ENCODE assay signal across 27 mouse cellular contexts in the genomic region with DNA sequence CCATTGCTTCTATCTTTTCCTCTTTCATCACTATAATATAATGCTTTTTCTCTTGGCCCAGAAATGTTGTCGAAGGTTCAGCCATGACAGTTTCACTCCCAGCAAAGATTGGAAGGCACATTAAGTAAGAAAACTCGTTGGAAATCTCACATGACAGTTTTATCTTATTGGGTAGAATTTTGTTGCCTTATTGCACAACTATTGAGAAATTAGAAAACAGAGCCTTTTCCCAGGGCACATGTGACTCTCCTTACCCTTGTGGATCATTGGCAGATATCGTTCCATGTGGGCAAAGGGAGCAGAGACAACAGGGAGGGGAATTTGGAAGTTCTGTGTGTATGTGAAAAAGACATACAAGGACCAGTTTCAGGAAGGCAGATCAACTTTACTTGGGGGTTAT.
"Had no signal": no experiment of that assay in that cellular context is flagged by ENCODE, and none has a peak within 500 bp of the region (broad histone marks: within the 10 kb centered on the region; RNA-seq: fewer than 3 reads in every experiment).

No protein-coding gene starts in this region.

- ATAC-seq: hindbrain, embryonic 16.5 days; inflammation-experienced regulatory T-cells, adult 6 months; intestine, embryonic 15.5 days; intestine, postnatal 0 days had no signal

- H3K4me1 ChIP-seq: heart, embryonic 13.5 days; heart, embryonic 15.5 days; intestine, embryonic 15.5 days; limb, embryonic 13.5 days; limb, embryonic 15.5 days had no signal

- H3K27me3 ChIP-seq: heart, embryonic 13.5 days; heart, embryonic 15.5 days; intestine, embryonic 15.5 days; limb, embryonic 13.5 days; limb, embryonic 15.5 days had no signal

- H3K4me2 ChIP-seq: heart, embryonic 11.5 days; heart, embryonic 13.5 days; heart, embryonic 15.5 days; hindbrain, embryonic 14.5 days; intestine, embryonic 15.5 days; limb, embryonic 13.5 days; limb, embryonic 15.5 days; liver, embryonic 11.5 days had no signal

- H3K9me3 ChIP-seq: heart, embryonic 15.5 days; intestine, embryonic 15.5 days; limb, embryonic 13.5 days; limb, embryonic 15.5 days had no signal

- DNase-seq: gastrocnemius, adult 2 months; gastrocnemius, postnatal 10 days; gastrocnemius, postnatal 25 days; heart, adult 2 months; heart, postnatal 14 days; heart, postnatal 36 days; kidney, adult 18-20 months; kidney, adult 8-10 months; kidney, postnatal 10 days; kidney, postnatal 25 days; kidney, postnatal 4 days; layer of hippocampus, adult 9-11 months; left cerebral cortex, postnatal 4 days; lung, adult 18-20 months had no signal

- H3K36me3 ChIP-seq: heart, embryonic 15.5 days; intestine, embryonic 15.5 days; limb, embryonic 13.5 days; limb, embryonic 15.5 days had no signal

- H3K27ac ChIP-seq: gastrocnemius, adult 2 months; heart, adult 2 months; heart, embryonic 13.5 days; heart, embryonic 15.5 days; hindbrain, embryonic 14.5 days; intestine, embryonic 15.5 days; limb, embryonic 13.5 days; limb, embryonic 15.5 days; liver, embryonic 14.5 days had no signal

- H3K4me3 ChIP-seq: gastrocnemius, adult 2 months; heart, adult 2 months; heart, embryonic 13.5 days; heart, embryonic 15.5 days; intestine, embryonic 15.5 days; left cerebral cortex, adult 2 months; limb, embryonic 13.5 days; limb, embryonic 15.5 days had no signal

- H3K9ac ChIP-seq: heart, embryonic 13.5 days; heart, embryonic 15.5 days; hindbrain, embryonic 14.5 days; intestine, embryonic 15.5 days; limb, embryonic 13.5 days; limb, embryonic 15.5 days; liver, embryonic 14.5 days had no signal
